Mouse (Mus musculus) CD4-positive helper T cell, adult 2 months (primary cell): Measurements from ENCODE around the gene Sh3bgrl2.
A peak's percentile ranks its signal among the peaks of the same experiment; 100 is the strongest.

Experiments used
- DNase-seq: peaks from one replicate; pipeline ENCODE4 v3.0.0-alpha.2; 2012; ENCODE audit warnings: low read depth, missing footprints, low spot score

The Sh3bgrl2 gene

GRCm38 (mm10) chr9:83589063-83589462 lies 40.9 kb downstream of the Sh3bgrl2 start:
- no peak for DNase-seq

GRCm38 (mm10) chr9:83589680-83590467 lies 41.7 kb downstream of the Sh3bgrl2 start:
- DNase-seq: no peak

DNA sequence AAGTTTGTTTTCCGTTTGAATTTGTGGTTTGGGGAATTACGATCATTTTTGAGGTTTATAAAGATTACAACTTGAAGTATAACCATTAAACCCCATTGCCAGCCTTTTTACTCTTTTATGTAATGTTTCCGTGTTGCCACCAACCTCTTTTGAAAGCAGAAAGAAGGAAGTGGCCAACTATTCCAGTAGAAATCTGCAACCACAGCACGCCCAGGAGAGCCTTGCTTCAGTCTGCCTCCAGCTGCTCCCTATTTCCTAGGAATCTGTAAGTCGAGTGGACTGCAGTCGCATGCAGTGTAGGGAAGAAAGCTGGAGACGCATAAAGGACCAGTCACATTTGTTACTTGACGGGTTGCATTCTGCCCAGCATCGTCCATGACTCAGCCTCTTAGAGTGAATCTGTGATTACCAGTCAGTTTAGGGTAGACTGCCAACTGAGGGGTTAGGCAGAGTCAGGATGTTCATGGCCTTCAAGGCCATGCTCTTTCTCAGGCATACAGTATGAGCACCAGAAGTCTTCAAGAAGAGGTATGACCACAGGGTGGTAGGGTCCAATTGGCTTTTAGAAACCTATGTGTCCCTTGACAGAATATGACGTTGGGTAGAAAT lies 43.8 kb downstream of the Sh3bgrl2 start:
- DNase-seq: no peak

GRCm38 (mm10) chr9:83593811-83594210 lies 45.7 kb downstream of the Sh3bgrl2 start:
- no peak for DNase-seq

- DNase-seq: no peak
Measured at GRCm38 (mm10) chr9:83596132-83596531, 48.0 kb downstream of the Sh3bgrl2 start.

DNA sequence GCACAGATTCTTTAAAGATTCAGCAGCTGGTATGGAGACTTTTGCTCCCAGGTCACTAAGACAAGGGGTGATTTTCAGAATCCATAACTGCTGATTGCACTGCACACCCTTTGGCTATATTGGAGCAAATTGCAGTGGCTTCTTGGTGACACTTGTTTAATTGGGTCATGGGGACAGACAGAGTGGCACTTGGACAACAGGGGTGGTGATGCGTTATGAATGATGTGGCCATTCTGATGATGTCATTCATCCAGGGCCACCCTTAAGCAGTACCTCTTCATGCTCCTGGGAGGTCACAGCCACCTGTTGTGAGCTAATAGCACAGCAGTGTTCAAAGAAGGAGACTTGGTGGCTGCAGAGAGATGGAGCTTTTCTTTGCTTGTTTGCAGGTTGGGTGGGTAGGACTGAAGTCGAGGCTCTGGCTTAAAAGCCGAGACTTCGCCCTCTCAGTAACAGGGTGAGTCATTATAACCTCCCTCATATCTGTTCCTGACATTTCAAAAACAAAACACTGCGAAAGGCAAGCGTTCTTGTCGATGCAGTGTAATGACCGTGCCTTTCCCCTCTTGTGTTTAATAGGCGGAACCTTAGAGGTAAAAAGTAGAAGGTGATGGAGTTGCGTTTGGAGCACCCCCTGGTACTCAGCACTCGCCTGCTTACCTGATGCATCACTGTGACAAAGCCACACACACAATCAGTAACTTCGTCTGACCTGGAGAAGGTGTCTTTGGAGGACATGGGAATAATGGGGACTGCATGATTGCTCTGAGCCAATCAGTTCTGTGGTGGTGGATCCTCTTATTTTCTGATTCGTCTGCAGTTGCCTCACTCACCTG lies 48.7 kb downstream of the Sh3bgrl2 start:
- no peak for DNase-seq

DNA sequence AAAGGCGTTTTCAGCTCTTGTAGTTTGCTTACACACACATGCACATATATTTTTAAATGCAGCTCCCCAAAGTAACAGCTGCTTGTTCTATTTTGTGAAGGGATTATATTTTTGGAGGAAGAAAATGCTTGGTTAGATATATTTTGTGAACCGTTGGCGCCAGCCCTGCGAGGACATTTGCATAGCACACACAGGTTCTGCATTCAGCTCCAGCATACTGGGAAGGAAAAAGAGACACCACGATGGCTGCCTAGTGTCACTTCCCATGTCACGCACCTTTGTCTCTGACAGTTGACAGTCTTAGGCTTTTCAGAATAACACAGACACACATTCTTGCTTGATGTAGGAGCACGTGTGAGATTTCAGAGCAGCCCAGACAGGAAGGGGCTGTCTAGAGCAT lies 49.9 kb downstream of the Sh3bgrl2 start:
- DNase-seq: no peak

DNA sequence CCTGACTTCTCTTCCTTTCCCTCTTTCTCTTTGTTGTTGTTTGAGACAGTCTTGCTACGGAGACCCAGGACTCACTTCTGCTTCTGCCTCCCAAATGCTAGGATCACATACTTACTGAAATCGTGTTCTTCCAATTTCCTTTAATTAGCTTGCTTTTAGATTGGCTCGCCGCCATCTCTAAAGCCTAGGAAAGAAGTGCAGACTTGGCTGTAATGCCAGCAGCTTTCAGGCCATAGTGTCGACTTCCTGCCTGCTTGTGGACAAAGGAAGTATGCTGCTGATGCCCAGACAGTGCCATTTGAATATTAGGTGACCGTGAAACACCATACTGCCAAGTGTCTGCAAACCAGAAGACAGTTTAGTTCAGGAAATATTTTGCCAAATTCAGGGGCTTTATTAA lies 51.4 kb downstream of the Sh3bgrl2 start:
- DNase-seq: no peak

- no peak for DNase-seq
Measured at GRCm38 (mm10) chr9:83600286-83601048, 52.3 kb downstream of the Sh3bgrl2 start.

GRCm38 (mm10) chr9:83602176-83602770 lies 54.1 kb downstream of the Sh3bgrl2 start:
- DNase-seq: no peak

- DNase-seq: no peak
Measured at GRCm38 (mm10) chr9:83603159-83603558, 55.0 kb downstream of the Sh3bgrl2 start.

GRCm38 (mm10) chr9:83605886-83606640 lies 57.9 kb downstream of the Sh3bgrl2 start:
- no peak for DNase-seq

GRCm38 (mm10) chr9:83608135-83608534 lies 60.0 kb downstream of the Sh3bgrl2 start:
- no peak for DNase-seq

DNA sequence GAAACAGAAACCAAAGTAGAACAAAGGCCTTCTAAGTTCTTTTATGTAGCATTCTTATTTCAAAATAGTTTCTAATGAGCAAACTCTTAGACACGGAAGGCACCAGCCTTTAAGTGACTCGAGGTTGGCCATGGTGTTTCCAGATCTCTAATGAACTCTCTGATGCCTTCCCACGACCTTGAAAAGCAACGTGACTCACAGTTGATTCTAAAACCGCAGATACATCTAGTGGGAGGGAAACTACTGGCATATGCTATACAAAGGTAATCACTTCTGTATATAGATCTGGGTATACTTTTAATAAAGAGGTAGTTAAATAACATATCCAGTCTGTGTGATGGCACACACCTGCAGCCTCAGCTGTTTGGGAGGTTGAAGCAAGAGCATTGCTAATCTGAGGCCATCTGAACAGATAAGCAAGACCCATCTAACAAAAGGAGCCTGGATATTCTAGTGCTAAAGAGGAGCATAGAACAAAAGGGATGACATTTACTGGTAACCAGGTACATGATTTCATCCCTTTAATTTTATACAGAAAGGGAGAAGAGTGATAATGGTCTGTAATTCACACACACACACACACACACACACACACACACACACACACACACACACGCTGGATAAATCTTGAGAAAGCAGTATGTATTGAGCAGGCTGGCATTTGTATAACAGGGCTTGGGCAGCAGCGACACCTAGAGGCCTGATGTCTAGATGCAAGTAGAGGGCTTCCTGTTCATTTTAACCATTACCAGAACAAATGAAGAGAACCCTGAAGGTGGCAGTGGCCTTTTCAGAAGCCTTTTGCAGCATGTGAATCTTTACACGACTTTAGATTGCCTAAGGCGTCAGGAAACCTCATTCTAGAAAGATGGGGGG lies 61.5 kb downstream of the Sh3bgrl2 start:
- peak; percentile 71 for DNase-seq

- no peak for DNase-seq
Measured at GRCm38 (mm10) chr9:83615912-83616585, 67.9 kb downstream of the Sh3bgrl2 start.

DNA sequence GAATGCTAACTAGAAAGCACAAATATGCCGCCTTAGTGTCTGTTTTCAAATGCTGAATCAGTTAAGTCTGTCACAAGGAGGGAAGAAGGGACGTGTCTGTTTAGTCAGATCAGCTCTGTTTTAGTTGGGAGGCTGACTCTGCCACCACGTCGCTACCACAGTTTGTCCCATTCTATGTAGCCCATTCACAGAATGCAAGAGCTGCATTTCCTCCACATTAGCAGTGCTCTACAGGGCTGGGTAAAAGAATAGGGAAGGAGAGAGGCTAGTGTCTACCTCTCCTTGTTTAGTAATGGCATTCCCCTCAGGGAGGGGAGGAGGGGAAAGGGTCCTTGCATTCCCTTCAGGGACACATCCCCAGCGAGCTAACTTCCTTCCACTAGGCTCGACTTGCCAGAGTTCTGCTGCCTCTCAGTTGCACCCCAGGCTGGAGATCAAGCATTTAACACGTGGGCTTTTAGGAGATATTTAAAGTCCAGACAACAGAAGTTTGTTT lies 68.5 kb downstream of the Sh3bgrl2 start:
- no peak for DNase-seq

DNA sequence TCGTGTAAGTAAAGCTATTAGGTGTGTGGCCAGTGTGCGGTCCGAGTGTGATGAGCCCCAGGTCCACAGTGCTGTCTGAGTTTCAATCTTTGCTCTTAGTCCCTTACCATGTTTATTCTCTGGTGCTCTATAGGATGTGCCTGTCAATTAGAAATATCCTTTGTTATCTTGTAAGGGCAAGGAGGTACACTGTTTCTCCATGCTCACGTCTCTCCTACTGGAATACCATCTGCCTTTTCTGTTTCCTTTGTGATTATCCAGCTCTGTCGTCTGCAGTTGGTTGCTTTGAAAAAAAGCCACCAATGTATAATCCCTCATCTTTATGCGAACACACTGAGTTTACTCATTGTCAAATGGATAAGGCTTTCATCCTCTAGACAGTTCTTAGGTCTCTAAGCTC lies 75.3 kb downstream of the Sh3bgrl2 start:
- DNase-seq: no peak

DNA sequence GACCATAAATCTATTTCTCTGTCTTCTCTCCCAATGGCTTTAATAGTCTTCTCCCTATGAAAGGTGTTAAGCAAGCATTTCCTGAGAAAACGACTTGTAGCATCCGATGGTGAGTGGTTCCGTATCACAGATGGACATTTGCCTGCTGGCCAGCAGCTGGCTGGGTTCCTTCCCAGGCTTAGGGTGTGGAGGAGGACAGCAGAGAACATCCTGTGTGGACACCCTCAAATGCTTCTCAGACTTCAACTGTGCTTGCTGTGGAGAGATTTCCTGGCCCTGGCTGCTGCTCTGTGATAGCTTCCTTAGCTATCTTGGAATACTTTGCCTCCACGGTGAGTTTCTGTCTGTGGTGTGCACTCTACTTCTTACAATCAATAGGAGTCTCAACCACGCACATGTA lies 76.1 kb downstream of the Sh3bgrl2 start:
- no peak for DNase-seq

GRCm38 (mm10) chr9:83625085-83625484 lies 77.0 kb downstream of the Sh3bgrl2 start:
- no peak for DNase-seq
